Mouse (Mus musculus) adrenal gland, postnatal 4 days (tissue): ENCODE results near the gene Ina. TPM values are rescaled to one million over a fixed set of nuclear protein-coding genes. Genes with fewer than 3 reads are reported as not detected.
"Not testable (repeated sequence)": the region's sequence is repeated elsewhere in the genome, so short reads cannot be mapped to it uniquely, and the experiment has no call there.

Experiments
- DNase-seq, 2 experiments: peaks; one replicate each; pipeline ENCODE4 v3.0.0; 2021 to 2022; ENCODE audit warnings: low spot score in 2 of 2, mixed read lengths in 2 of 2
- long read RNA-seq, 2 experiments: library from polyadenylated mRNA; stranded (forward); transcript quantifications; one replicate each; pipeline ENCODE4 v2.0.0; 2021
- total RNA-seq, 2 experiments: library from RNA; stranded (reverse); gene quantifications; 2 replicates each; pipeline ENCODE4 v1.2.3; 2021

Gene Ina
- total RNA-seq: 10 to 100 TPM; 15.5 to 23.5 TPM
- long read RNA-seq, experiment 1, transcript Ina-201 (3 exons, 3,240 nt): major isoform, 12 of 13 reads
- long read RNA-seq, experiment 1, partial matches to known transcripts: 0 of 13 reads
- long read RNA-seq, experiment 1, other reads (novel, unspliced or antisense): 1 of 13 reads
- long read RNA-seq, experiment 2, transcript Ina-201 (3 exons, 3,240 nt): major isoform, 28 of 30 reads
- long read RNA-seq, experiment 2, partial matches to known transcripts: 0 of 30 reads
- long read RNA-seq, experiment 2, other reads (novel, unspliced or antisense): 2 of 30 reads

DNA sequence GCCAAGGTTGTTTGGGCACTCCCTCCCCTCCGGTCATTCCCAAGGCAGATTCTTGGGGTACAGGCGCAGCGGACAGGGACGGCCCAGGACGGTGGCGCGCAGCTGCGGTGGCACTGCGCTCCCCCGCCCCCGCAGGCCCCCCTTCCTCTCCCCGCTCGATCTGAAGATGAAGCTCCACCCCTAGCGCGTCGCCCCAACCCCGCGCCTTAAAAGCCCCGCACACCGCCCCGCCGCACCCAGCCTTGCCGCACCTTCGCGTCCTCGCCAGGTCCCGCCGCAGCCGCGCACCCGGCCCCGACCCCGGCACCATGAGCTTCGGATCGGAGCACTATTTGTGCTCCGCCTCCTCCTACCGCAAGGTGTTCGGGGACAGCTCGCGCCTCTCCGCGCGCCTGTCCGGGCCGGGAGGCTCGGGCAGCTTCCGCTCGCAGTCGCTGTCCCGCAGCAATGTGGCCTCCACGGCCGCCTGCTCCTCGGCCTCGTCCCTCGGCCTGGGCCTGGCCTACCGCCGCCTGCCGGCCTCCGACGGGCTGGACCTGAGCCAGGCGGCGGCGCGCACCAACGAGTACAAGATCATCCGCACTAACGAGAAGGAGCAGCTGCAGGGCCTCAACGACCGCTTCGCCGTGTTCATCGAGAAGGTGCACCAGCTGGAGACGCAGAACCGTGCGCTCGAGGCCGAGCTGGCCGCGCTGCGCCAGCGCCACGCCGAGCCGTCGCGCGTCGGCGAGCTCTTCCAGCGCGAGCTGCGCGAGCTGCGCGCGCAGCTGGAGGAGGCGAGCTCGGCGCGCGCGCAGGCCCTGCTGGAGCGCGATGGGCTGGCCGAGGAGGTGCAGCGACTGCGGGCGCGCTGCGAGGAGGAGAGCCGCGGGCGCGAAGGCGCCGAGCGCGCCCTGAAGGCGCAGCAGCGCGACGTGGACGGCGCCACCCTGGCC lies at the start of gene Ina, which contains the start of gene Nt5c2:
Gene Ina (plus strand): TSS at position 252 of the 935 bp plus-strand sequence.
Gene Nt5c2 (minus strand): TSS at position 707 of the 935 bp plus-strand sequence.
- DNase-seq: peak in 1 of 2 experiments; percentile 10

DNA sequence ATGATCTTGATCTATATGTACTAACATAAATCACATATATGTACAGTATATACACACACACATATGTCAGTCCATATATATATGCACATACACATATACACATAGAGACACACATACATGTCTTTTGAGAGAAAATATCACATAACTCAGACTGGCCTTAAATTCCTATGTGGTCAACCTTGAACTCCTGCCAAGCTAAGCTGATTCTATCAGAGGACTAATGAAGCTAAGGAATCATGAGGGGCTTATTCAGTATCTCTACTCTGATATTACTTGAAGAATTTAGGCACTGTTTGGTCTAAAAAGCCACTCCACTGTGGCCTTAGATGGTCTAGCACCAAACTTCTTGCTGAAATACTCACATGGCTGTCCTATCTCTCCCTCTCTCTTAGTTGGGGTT lies 49.0 kb upstream of the Ina start:
- no peak for DNase-seq

DNA sequence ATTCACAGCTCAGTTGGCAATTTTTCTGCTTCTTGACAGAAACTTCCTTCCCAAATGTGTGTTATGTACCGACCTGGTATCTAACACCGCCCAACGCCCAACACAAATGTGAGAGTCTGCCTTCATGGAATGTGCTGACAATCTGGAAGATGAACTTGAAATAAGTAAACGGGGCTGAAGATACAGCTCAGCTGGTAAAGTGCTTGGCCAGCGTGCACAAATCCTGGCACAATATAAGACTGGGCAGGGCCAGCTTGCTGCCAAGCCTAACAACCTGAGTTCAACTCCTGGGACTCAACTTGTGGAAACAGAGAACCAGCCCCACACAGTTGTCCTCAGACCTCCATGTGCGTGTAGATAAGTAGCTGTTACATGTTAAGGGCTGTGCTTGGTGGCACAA lies 48.2 kb upstream of the Ina start:
- no peak for DNase-seq

DNA sequence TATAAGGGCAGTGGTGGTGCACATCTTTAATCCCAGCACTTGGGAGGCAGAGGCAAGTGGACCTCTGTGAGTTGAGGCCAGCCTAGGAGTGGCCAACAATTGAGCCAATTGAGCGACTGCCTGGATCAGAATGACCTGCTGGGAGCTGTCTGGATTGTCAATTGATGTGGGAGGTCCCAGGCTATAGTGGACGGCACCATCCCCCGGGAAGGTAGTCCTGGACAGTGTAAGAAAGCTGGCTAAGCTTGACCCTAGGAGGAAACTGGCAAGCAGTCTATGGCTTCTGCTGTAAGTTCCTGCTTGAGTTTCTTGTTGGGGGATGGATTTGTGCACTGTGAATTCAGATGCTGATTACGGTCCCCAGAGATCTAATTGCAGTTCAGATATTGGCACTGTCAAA lies 46.6 kb upstream of the Ina start:
- DNase-seq: no peak

DNA sequence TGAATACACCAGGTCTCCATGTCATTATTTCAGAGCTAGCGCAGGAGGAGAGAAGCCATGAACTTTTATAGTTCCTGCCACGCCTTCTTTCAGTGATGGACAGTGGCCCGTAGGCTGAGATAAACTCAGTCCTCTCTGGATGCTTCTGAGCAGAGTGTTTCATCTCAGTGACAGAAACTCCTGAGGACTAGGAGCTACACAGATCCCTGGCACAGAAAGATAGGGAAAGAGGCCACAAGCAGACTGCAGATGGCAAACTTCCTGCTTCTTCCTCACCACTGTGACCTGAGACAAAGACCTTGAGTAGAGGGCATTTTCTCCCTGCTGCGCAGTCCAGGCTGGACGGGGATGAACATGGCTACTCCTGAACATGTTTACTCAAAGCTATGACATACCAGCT lies 45.7 kb upstream of the Ina start:
- DNase-seq: no peak

DNA sequence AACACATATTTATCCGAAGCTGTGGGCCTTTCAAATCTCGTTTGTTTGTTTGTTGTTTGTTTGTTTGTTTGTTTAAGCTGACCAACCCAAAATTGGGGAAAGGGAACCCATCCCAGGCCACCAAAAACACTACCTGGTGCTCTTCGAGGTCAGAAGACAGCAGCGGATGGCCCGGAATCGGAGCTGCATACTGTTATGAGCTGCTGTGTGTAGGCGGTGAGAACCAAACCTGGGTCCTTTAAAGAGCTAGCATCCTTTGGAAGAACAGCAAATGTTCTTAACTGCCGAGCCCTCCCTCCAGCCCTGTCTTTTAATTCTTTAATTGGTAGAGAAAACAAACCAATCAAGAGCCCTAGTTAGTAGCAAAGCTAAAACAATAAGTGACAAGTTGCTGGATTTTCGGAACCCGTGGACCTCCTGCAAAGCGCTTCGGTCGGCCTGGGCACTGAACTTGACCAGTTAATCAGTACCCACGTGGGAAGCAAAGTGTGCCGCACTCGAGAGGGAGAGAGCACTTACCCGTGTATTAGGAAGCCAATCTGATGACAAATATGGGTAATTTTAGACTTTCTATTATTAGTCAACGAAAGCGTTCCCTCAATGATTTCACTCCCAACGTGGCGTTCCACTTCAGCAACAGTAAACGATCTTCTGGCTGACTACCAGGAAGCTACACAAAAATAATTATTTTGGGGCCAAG lies 45.1 kb upstream of the Ina start:
- no peak for DNase-seq

DNA sequence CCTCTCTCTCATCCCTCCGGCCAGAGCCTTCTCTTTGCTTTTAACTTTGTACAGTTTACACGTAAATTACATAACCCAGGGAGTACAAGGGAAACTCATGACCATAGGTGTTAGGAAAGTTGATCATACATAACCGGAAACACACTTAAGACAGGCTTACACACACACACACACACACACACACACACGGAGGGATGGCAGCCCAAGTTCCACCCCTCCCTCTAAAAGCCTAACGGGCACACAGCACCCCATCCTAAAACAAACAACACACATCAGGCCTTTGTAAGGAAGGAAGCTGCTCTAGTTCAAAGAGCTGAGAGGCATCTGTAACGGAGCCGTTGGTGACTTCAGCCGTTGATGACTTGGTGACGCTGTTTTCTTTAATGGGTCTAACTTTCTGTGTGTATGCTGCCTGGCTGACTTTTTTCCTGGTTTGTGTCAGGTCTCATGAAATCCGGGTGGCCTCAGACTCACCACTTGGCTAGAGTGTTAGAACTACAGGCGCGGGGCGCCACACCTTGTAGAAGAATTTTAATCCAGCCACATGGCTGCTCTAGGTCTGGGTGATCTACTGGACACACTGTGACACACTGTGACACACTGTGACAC lies 44.3 kb upstream of the Ina start:
- DNase-seq: no peak

DNA sequence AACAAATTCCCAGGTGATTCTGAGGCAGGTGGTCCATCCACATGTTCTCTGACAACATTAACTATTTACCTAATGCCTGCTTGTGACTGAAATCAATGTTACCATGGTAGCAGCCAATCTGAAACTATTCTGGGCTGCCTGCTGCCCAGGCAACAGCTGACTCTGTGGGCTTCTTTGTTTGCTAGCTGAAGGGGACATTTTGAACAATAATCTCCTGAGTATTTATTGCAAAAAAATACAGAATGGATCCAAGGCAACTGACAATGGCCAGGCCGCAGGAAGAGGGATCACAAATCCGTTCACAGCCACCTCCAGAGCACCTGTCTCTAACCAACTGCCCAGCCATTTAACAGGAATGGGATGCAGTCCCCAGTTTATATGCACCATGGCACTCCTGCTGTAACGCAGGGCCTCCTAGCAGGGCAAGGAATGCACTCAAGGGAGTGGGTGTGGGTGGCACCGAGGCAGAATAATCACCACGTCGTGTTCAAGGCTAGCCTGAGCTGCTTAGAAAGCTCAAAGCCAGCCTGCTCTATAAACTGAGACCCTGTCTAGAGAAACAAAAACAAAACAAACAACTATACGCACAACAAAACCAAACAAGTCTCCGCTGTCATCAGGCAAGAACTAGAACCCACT lies 43.3 kb upstream of the Ina start:
- DNase-seq: no peak

DNA sequence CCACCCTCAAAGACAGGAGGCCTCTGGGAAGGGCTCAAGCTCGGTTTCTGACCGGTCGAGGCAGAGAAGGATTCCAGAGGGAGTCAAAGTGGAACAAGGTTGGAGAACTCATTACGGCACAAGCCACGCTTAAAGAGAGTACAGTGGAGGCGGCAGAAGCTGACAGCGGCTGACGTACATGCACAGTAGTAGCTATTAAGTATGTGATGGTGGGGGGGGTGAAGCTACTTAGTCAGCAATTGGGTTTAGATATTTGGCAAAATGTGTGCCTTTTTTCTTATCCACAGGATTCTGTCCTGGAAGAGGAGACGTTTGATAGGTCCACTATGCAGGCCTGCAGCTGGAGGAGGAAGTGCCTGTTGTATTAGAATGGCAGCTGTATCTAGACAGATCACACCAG lies 42.8 kb upstream of the Ina start:
- no peak for DNase-seq

DNA sequence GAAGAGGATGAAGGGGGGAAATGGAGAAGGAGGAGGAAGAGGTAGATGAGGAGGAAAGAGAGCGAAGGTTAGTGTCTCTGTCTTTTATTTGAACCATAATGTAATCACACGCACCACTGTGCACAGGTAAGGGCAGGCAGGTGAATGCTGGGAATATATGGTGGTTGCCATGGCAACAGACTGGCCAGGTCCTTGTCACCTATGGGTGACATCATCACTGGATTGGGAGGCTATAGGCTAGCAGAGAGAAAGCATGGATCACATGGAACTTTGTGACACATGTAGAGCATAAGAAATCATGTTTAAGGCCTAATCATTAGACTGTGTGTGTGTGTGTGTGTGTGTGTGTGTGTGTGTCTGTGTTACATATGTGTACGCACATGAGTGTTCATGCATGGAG lies 42.3 kb upstream of the Ina start:
- no peak for DNase-seq

DNA sequence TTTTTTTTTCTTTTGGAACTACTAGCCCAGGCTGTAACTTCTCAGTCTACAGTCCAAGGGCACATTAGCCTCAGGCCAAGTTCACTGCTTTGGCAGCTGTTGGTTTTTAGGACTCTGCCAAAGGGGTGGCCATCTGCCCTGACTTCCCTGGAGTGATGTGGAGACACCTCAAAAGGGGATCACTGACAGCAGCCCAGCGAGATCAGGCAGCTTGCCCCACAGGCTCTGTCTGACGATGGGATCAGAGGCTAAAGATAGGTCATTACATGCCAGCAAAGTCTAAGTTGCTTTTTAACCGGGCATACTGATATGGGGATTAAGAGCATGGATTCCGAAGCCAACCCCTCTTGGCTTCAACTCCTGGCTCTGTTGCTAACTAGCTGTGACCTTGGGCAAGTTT lies 38.9 kb upstream of the Ina start:
- DNase-seq: no peak

DNA sequence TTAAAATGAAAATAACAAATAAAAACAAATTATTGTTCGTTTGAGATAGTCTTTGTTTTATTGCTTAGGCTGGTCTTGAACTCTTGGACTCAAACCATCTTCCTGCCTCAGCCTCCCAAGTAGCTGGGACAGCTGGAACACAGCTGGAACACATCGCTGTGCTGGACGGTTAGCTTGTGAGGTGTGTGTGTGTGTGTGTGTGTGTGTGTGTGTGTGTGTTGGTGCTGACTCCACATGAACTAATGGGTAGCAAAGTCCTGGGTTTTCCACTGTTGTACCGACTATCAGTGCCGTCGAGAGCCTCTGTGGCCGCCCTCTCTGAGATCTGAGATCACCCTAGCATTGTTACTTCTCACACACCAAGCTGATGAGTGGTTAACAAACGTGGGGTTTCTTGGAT lies 38.5 kb upstream of the Ina start:
- DNase-seq: no peak

DNA sequence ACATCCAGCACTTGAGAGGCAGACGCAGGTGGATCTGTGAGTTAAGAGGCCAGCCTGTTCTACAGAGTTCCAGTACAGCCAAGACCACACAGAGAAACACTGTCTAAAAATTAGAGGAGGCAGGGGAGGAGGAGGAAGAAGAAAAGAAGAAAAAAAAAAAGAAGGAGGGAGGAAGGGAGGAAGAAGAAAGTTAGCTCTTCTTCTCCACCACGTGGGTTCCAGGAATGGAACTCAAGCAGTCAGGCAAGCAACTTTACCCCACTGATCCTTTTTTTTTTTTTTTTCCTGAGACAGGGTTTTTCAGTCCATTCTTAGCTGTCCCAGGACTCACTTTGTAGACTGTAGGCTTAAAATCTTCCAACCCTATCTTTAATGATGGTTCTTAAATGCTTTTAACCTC lies 37.8 kb upstream of the Ina start:
- DNase-seq: no peak

DNA sequence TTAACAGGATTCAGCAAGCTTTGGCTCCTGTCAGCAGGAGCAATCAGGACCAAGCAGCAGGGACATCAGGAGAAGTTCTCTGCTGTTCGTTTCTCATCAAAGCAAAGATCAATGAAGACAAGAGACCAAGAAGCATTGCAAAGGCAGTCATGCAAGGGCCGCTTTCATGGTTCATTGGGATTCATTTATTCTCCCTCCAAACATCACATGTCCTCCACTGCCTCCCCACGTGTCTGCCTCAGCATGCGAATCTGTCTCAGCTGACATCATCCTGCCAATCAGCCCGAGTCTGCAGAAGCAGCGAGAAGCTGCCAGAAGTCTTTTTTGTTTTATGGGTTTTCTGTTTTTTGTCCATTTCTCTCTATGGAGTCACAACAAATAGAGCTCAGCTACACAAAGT lies 37.0 kb upstream of the Ina start:
- DNase-seq: no peak

DNA sequence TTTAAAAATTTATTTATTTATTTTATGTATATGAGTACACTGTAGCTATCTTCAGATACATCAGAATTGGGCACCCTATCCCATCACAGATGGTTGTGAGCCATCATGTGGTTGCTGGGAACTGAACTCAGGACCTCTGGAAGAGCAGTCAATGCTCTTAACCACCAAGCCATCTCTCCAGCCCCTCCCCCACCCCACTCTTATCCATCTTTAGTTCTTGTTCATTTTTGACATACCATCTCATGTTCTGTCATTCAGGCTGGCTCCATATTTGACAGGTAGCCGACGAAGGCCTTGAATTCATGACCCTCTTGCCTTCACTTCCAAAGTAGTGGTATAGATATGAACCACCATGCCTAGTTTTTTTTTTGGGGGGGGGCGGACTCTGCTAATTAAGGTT lies 36.4 kb upstream of the Ina start:
- DNase-seq: not testable (repeated sequence)

DNA sequence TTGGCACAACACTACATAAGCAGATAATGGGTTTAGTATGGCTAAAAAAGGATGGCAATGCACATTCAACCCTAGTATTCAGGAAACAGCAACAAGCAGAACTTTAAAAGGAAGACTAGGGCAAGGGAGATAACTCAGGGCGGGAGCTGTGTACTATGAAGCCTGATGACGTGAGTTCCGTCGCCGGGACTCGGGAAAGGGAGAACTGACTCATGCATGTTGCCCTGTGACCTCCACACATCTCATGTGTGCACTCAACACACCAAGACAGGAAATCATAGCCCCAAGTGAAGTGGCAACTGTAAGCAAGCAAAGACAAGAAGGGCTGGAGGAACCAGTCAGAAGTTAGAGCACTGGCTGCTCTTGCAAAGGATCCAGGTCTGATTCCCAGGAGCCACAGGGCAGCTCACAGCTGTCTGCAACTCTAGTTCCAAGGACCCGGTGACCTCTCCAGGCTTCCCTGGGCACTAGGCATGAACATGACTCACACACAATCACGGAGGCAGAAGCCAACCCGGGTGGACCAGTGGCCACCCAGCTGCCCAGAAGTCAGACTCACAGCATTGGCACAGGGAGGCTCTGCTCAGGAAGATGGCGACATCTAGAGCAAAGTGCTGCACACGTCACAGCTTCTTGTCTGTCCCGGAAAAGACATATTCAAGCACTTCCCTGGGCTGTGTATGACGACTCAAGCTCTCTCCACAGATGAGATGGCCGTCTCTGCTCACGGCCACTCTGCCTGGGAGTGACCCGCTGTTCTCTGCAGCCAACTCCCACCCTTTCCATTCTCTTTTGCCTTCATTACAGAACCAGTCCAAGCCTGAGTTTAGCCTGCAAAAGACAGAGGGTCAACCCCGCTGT lies 35.3 kb upstream of the Ina start:
- no peak for DNase-seq

DNA sequence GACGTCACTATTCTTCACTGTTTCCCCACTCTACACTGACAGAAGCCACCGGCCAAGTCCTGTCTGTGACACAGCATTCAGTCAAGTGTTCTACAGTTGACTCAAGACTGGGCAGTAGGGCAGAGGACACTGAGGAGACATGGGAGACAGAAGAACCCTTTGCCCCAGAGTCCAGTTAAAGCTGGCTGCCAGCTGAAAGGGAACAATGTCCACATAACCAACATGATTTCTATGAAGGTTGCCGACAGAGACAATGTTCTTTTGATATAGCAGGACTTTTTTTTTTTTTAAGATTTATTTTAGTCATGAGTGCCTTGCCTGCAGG lies 34.8 kb upstream of the Ina start:
- DNase-seq: no peak

DNA sequence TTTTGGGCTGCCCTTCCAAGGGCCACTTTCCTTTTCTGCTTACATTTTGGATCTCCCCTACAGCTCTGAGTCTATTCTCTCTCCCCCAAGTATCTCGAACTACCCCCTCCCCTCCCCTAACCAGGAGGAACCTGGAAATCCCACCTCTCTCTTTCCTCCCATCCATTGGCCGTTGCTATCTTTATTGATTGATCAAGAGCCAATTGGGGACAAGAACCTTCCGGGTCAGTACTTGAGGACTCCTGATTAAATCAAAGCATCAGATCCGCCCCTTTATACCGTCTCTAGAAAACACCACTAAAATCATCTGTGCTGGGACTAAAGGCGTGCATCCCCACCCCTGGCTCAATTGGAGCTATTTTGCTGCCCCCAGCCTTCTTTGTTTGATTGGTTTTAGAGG lies 33.0 kb upstream of the Ina start:
- no peak for DNase-seq

DNA sequence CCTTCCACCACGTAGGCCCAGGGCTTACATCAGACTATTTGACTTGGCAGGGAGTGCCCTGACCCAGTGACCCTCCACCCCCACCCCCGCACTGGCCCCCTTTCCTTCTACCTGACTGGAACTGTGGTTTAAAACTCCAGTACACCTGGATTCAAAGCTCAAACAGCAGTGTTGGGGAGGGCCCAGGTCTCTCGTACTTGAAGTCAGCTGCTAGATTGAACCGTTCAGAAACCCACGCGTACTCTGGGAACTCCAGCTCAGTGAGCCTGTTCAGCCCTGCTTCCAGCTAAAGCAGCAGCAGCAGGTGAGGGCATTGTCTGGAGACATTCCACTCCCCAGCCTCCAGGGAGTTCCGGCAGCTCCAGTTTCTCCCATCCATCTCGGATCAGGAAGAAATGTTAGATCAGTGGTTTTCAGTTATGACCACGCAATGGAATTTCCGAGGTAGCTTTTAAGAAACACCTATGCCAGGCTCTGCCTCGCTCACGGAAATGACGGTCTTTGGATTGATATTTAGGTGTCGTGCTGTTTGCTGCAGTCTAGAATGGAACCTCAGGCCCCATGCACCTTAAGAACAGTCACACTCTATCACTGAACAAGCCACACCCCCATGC lies 31.0 kb upstream of the Ina start:
- no peak for DNase-seq

DNA sequence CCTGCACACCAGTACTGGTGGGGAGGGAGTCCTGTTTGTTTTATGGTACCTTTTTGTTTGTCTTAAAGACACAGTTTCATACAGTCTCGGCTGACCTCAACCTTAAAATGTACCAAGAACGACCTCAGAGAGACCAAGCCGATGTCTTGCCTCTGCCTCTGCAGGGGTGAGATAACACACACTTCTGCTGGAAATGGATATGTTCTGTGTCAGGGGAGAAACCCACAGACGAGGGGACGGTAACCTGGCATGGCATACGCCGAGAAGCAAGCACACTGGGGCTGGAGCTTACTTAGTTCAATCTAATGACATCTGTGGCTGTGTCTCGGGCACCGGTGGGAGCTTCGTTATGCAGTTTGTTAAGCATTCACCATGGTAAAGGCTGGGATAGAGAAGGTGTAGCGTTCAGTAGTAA lies 30.5 kb upstream of the Ina start:
- DNase-seq: no peak
